Mouse (Mus musculus) MEL (cell line): ENCODE data around the gene Bcat1. TPM values are rescaled to one million over a fixed set of nuclear protein-coding genes. Genes with fewer than 3 reads are reported as not detected.

Experiments used
- DNase-seq: peaks from one replicate; pipeline ENCODE4 v3.0.0; 2011; ENCODE audit warnings: low read depth, low spot score
- H3K27ac ChIP-seq: 2 replicates; pipeline ENCODE4 v1.5.1; 2012; ENCODE audit warnings: low read depth, mild to moderate bottlenecking, control low read depth, low read length, moderate library complexity; ENCODE audit not compliant: control insufficient read depth
- H3K27me3 ChIP-seq, 2 experiments: fragments of 150-350 bp in 1 of 2; sonication (generic) in 1 of 2; 2 replicates each; pipeline ENCODE4 v1.6.1; 2012; ENCODE audit warnings: low read length in 2 of 2, mild to moderate bottlenecking in 2 of 2, improper control_type of control experiment in 1 of 2, moderate library complexity in 1 of 2; ENCODE audit not compliant: insufficient read depth in 2 of 2, control insufficient read depth in 1 of 2
- H3K36me3 ChIP-seq, 2 experiments: 2 replicates each; pipeline ENCODE4 v1.6.1; 2012 to 2014; ENCODE audit warnings: low read length in 2 of 2, improper control_type of control experiment in 1 of 2, inconsistent platforms in 1 of 2, mild to moderate bottlenecking in 1 of 2; ENCODE audit not compliant: insufficient read depth in 2 of 2, control insufficient read depth in 1 of 2
- H3K4me1 ChIP-seq, 2 experiments: fragments of 150-350 bp in 1 of 2; sonication (generic) in 1 of 2; 2 replicates each; pipeline ENCODE4 v1.6.1; 2012; ENCODE audit warnings: low read length in 2 of 2, improper control_type of control experiment in 1 of 2, mild to moderate bottlenecking in 1 of 2; ENCODE audit not compliant: insufficient read depth in 2 of 2, control insufficient read depth in 1 of 2
- H3K4me3 ChIP-seq, 2 experiments: fragments of 150-350 bp in 1 of 2; sonication (generic) in 1 of 2; 2 replicates each; pipeline ENCODE4 v1.5.1; 2012; ENCODE audit warnings: low read depth in 2 of 2, low read length in 2 of 2, mild to moderate bottlenecking in 2 of 2, moderate library complexity in 2 of 2, control low read depth in 1 of 2, improper control_type of control experiment in 1 of 2; ENCODE audit not compliant: control insufficient read depth in 1 of 2, insufficient read depth in 1 of 2
- H3K79me2 ChIP-seq: 2 replicates; pipeline ENCODE4 v1.6.1; 2012; ENCODE audit warnings: mild to moderate bottlenecking, low read length, moderate library complexity; ENCODE audit not compliant: control insufficient read depth, poor library complexity, insufficient read depth
- H3K9ac ChIP-seq: 2 replicates; pipeline ENCODE4 v1.6.1; 2012; ENCODE audit warnings: low read depth, mild to moderate bottlenecking, control low read depth, low read length, moderate library complexity; ENCODE audit not compliant: control insufficient read depth, poor library complexity, severe bottlenecking
- H3K9me3 ChIP-seq: fragments of 150-350 bp; sonication (generic); replicated peaks from 2 replicates; pipeline ENCODE4 v1.6.1; 2012; ENCODE audit warnings: mild to moderate bottlenecking, low read length, improper control_type of control experiment, moderate library complexity; ENCODE audit not compliant: insufficient read depth
- CTCF ChIP-seq, 3 experiments: IDR thresholded peaks in 2 of 3; conservative IDR thresholded peaks in 1 of 3; 2 replicates each; pipeline ENCODE4 v1.5.1; 2011 to 2012; ENCODE audit warnings: low read length in 3 of 3, low read depth in 2 of 3, mild to moderate bottlenecking in 2 of 3, improper control_type of control experiment in 1 of 3, inconsistent platforms in 1 of 3, mixed read lengths in 1 of 3, moderate library complexity in 1 of 3; ENCODE audit not compliant: control insufficient read depth in 1 of 3, insufficient read depth in 1 of 3, poor library complexity in 1 of 3, severe bottlenecking in 1 of 3
- HCFC1 ChIP-seq: IDR thresholded peaks from 2 replicates; pipeline ENCODE4 v1.6.1; 2012; ENCODE audit warnings: low read depth, mild to moderate bottlenecking, inconsistent platforms, low read length, improper control_type of control experiment, moderate library complexity
- MAFK ChIP-seq: IDR thresholded peaks from 2 replicates; pipeline ENCODE4 v1.6.1; 2011; ENCODE audit warnings: low read depth, mild to moderate bottlenecking, low read length, improper control_type of control experiment, borderline replicate concordance
- MAZ ChIP-seq: IDR thresholded peaks from 2 replicates; pipeline ENCODE4 v1.6.1; 2012; ENCODE audit warnings: low read depth, mild to moderate bottlenecking, inconsistent platforms, low read length, improper control_type of control experiment
- MEF2A ChIP-seq: IDR thresholded peaks from 2 replicates; pipeline ENCODE4 v1.6.1; 2014; ENCODE audit warnings: low read depth, mild to moderate bottlenecking, inconsistent platforms, low read length, improper control_type of control experiment; ENCODE audit not compliant: poor library complexity, insufficient replicate concordance, severe bottlenecking; ENCODE audit errors: extremely low read depth
- MYB ChIP-seq: IDR thresholded peaks from 2 replicates; pipeline ENCODE4 v1.6.1; 2011; ENCODE audit warnings: mild to moderate bottlenecking, low read depth, low read length, improper control_type of control experiment
- NELFE ChIP-seq: IDR thresholded peaks from 2 replicates; pipeline ENCODE4 v1.6.1; 2011; ENCODE audit warnings: low read depth, low read length, improper control_type of control experiment
- NRF1 ChIP-seq: IDR thresholded peaks from 2 replicates; pipeline ENCODE4 v1.6.1; 2014; ENCODE audit warnings: low read depth, mild to moderate bottlenecking, inconsistent platforms, low read length, improper control_type of control experiment, moderate library complexity; ENCODE audit not compliant: poor library complexity, insufficient read depth, severe bottlenecking
- POLR2A ChIP-seq, 2 experiments: IDR thresholded peaks; 2 replicates each; pipeline ENCODE4 v1.6.1; 2011 to 2012; ENCODE audit warnings: low read length in 2 of 2, mild to moderate bottlenecking in 2 of 2, control low read depth in 1 of 2, improper control_type of control experiment in 1 of 2, low read depth in 1 of 2, moderate library complexity in 1 of 2; ENCODE audit not compliant: control insufficient read depth in 1 of 2, insufficient read depth in 1 of 2, poor library complexity in 1 of 2
- POLR2AphosphoS2 ChIP-seq: IDR thresholded peaks from 2 replicates; pipeline ENCODE4 v1.6.1; 2011; ENCODE audit warnings: low read length, improper control_type of control experiment
- RCOR1 ChIP-seq: IDR thresholded peaks from 2 replicates; pipeline ENCODE4 v1.6.1; 2012; ENCODE audit warnings: low read depth, mild to moderate bottlenecking, inconsistent platforms, low read length, improper control_type of control experiment
- SIN3A ChIP-seq: IDR thresholded peaks from 2 replicates; pipeline ENCODE4 v1.6.1; 2012; ENCODE audit warnings: low read length, improper control_type of control experiment, inconsistent platforms
- SMC3 ChIP-seq: IDR thresholded peaks from 2 replicates; pipeline ENCODE4 v1.6.1; 2011; ENCODE audit warnings: low read depth, low read length, improper control_type of control experiment
- TAL1 ChIP-seq: IDR thresholded peaks from 2 replicates; pipeline ENCODE4 v1.6.1; 2012; ENCODE audit warnings: mild to moderate bottlenecking, inconsistent platforms, low read length, moderate library complexity, mixed read lengths
- USF2 ChIP-seq, 2 experiments: IDR thresholded peaks; 2 replicates each; pipeline ENCODE4 v1.6.1; 2011 to 2012; ENCODE audit warnings: improper control_type of control experiment in 2 of 2, low read length in 2 of 2, borderline replicate concordance in 1 of 2, inconsistent platforms in 1 of 2, low read depth in 1 of 2, mild to moderate bottlenecking in 1 of 2; ENCODE audit not compliant: insufficient read depth in 1 of 2
- ZC3H11A ChIP-seq: IDR thresholded peaks from 2 replicates; pipeline ENCODE4 v1.6.1; 2012; ENCODE audit warnings: low read depth, mild to moderate bottlenecking, inconsistent platforms, low read length, improper control_type of control experiment
- ZKSCAN1 ChIP-seq: IDR thresholded peaks from 2 replicates; pipeline ENCODE4 v1.6.1; 2012; ENCODE audit warnings: low read depth, mild to moderate bottlenecking, inconsistent platforms, low read length, improper control_type of control experiment, moderate library complexity
- ZNF384 ChIP-seq: IDR thresholded peaks from 2 replicates; pipeline ENCODE4 v1.6.1; 2012; ENCODE audit warnings: low read depth, mild to moderate bottlenecking, inconsistent platforms, low read length, improper control_type of control experiment
- polyA plus RNA-seq, 2 experiments: library from polyadenylated mRNA; stranded (reverse) in 1 of 2; unstranded in 1 of 2; fragments of >175 nt in 1 of 2; fragments of >200 nt in 1 of 2; gene quantifications; 2 replicates each; pipeline versions ENCODE4 v1.2.1 to v1.2.4; 2012; ENCODE audit warnings: low replicate concordance in 2 of 2, low read depth in 1 of 2; ENCODE audit not compliant: insufficient read length in 2 of 2, insufficient read depth in 1 of 2, missing spikeins in 1 of 2
- total RNA-seq: library from RNA; depleted of rRNA; stranded (reverse); fragments of 300-350 nt; gene quantifications from 2 replicates; pipeline ENCODE4 v1.2.3, GENCODE M21; 2012

The Bcat1 gene
- total and polyA plus RNA-seq, 3 experiments = not detected

DNA sequence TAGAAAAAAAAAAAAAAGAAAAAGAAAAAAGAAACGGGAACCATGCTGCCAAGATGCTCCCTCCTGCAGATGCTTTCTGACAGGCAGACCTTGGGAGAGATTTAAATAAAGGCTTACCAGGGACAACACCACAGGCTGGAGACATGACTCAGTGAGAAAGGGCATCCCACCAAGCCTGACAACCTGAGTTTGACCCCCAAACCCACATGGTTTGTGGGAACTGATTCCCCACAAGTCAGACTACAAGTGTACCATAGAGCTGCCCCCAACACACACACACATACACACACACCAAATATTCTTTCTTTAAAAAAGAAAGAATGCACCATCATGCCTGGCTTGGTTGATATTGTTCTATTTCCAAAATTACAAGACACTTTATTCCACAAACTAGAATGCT, 11.9 kb downstream of the Bcat1 start:
- TF ChIP-seq RCOR1 (no peak), MYB (no peak), ZNF384 (no peak), USF2 (IDR thresholded peaks at IDR 0.05; ENCODE audit: borderline replicate concordance in 1 of 2, insufficient read depth in 1 of 2, low read depth in 1 of 2, low read length in 2 of 2) (no peak)
- TF ChIP-seq, all 39 proteins: peak for 0
- no peaks in the 10 kb centered on the region for H3K36me3 ChIP-seq
- no peaks in the 10 kb centered on the region for H3K4me1 ChIP-seq

GRCm38 (mm10) chr6:145063212-145063868, 12.6 kb downstream of the Bcat1 start:
- Histone ChIP-seq H3K27ac (no peak overlapping the region), H3K36me3 (no peaks in the 10 kb centered on the region)
- no peak for DNase-seq

More for the DNA sequence above, 11.9 kb downstream of the Bcat1 start:
- Histone ChIP-seq H3K9me3 (no peaks in the 10 kb centered on the region), H3K9ac (no peak overlapping the region), H3K27me3 (peaks cover 0 to 1% of the 10 kb centered on the region in 2 experiments; a peak in 2 of 4 replicates), H3K79me2 (no peaks in the 10 kb centered on the region), H3K4me3 (no peak overlapping the region), H3K27ac (no peak overlapping the region)
- no peak for DNase-seq

GRCm38 (mm10) chr6:145062763-145063162, 13.2 kb downstream of the Bcat1 start:
- no peaks in the 10 kb centered on the region for H3K4me1 ChIP-seq
- no peaks in the 10 kb centered on the region for H3K9me3 ChIP-seq
- no peak for TF ChIP-seq POLR2A (IDR thresholded peaks at IDR 0.05; ENCODE audit: control insufficient read depth in 1 of 2, insufficient read depth in 1 of 2, low read depth in 1 of 2, low read length in 2 of 2, poor library complexity in 1 of 2)
- no peak for TF ChIP-seq ZKSCAN1
- TF ChIP-seq ZNF384 = no peak
- TF ChIP-seq, all 39 proteins: peak for 0
- Histone ChIP-seq H3K27me3 (no peaks in the 10 kb centered on the region; a peak in 2 of 4 replicates), H3K79me2 (no peaks in the 10 kb centered on the region), H3K9ac (no peak overlapping the region), H3K4me3 (no peak overlapping the region), H3K27ac (no peak overlapping the region), H3K36me3 (no peaks in the 10 kb centered on the region)
- DNase-seq = no peak

More at GRCm38 (mm10) chr6:145063212-145063868, 12.6 kb downstream of the Bcat1 start:
- Histone ChIP-seq H3K27me3 (peaks cover 0 to 1% of the 10 kb centered on the region in 2 experiments; a peak in 2 of 4 replicates), H3K9ac (no peak overlapping the region), H3K4me3 (no peak overlapping the region), H3K4me1 (no peaks in the 10 kb centered on the region), H3K79me2 (no peaks in the 10 kb centered on the region), H3K9me3 (no peaks in the 10 kb centered on the region)
- TF ChIP-seq MAFK = no peak
- TF ChIP-seq SIN3A = no peak
- TF ChIP-seq HCFC1 = no peak
- no peak for TF ChIP-seq POLR2A (IDR thresholded peaks at IDR 0.05; ENCODE audit: control insufficient read depth in 1 of 2, insufficient read depth in 1 of 2, low read depth in 1 of 2, low read length in 2 of 2, poor library complexity in 1 of 2)
- no peak for TF ChIP-seq MAZ
- no peak for TF ChIP-seq SMC3
- TF ChIP-seq TAL1 = no peak
- no peak for TF ChIP-seq POLR2AphosphoS2
- no peak for TF ChIP-seq MEF2A
- TF ChIP-seq NELFE = no peak
- no peak for TF ChIP-seq CTCF (IDR thresholded peaks at IDR 0.05 in 2 of 3, conservative IDR thresholded peaks at IDR 0.05 in 1 of 3; ENCODE audit: control insufficient read depth in 1 of 3, insufficient read depth in 1 of 3, low read depth in 2 of 3, low read length in 3 of 3, poor library complexity in 1 of 3, severe bottlenecking in 1 of 3)
- no peak for TF ChIP-seq ZC3H11A
- TF ChIP-seq NRF1 = no peak
